Mouse (Mus musculus) retina, postnatal 7 days (tissue): ENCODE measurements at regions not wholly inside any gene's neighbourhood (a gene's known extent, or its start where the extent isn't known, plus 50 kb on each side); places are given as distances from the start of the nearest gene placed in this dataset.
A peak's percentile ranks its signal among the peaks of the same experiment; 100 is the strongest.

Experiments
- DNase-seq: peaks from one replicate; pipeline ENCODE4 v3.0.0-alpha.2; 2012; ENCODE audit warnings: low read depth, low spot score

GRCm38 (mm10) chr13:43852888-43853287 lies 68.3 kb downstream of the Cd83 start:
- no peak for DNase-seq

- DNase-seq: no peak
Measured at GRCm38 (mm10) chr13:43854973-43855372, 70.4 kb downstream of the Cd83 start.

- no peak for DNase-seq
Measured at GRCm38 (mm10) chr13:43860932-43861331, 76.4 kb downstream of the Cd83 start.

- DNase-seq: no peak
Measured at GRCm38 (mm10) chr13:43861424-43861823, 76.8 kb downstream of the Cd83 start.

GRCm38 (mm10) chr13:43862056-43862455 lies 77.5 kb downstream of the Cd83 start:
- DNase-seq: no peak

- no peak for DNase-seq
Measured at GRCm38 (mm10) chr13:43862586-43862985, 78.0 kb downstream of the Cd83 start.

- no peak for DNase-seq
Measured at GRCm38 (mm10) chr13:43863581-43864100, 79.1 kb downstream of the Cd83 start.

GRCm38 (mm10) chr13:43864153-43864861 lies 79.7 kb downstream of the Cd83 start:
- DNase-seq: peak; percentile 93

- DNase-seq: peak; percentile 48
Measured at GRCm38 (mm10) chr13:43865036-43865435, 80.5 kb downstream of the Cd83 start.

- no peak for DNase-seq
Measured at GRCm38 (mm10) chr13:43875895-43876294, 91.3 kb downstream of the Cd83 start.

GRCm38 (mm10) chr13:43887284-43887683 lies 102.7 kb downstream of the Cd83 start:
- DNase-seq: no peak

- DNase-seq: no peak
Measured at GRCm38 (mm10) chr13:43891928-43892327, 107.4 kb downstream of the Cd83 start.

GRCm38 (mm10) chr13:43895990-43896389 lies 111.4 kb downstream of the Cd83 start:
- DNase-seq: no peak

GRCm38 (mm10) chr13:43897046-43897445 lies 112.5 kb downstream of the Cd83 start:
- DNase-seq: no peak

- DNase-seq: no peak
Measured at GRCm38 (mm10) chr13:43898555-43899258, 114.1 kb downstream of the Cd83 start.

- no peak for DNase-seq
Measured at GRCm38 (mm10) chr13:43900115-43900514, 115.5 kb downstream of the Cd83 start.

- DNase-seq: no peak
Measured at GRCm38 (mm10) chr13:43900758-43901157, 116.2 kb downstream of the Cd83 start.

- no peak for DNase-seq
Measured at GRCm38 (mm10) chr13:43903391-43903790, 118.8 kb downstream of the Cd83 start.

- DNase-seq: no peak
Measured at GRCm38 (mm10) chr13:43904291-43904690, 119.7 kb downstream of the Cd83 start.

- no peak for DNase-seq
Measured at GRCm38 (mm10) chr13:43906241-43906640, 121.7 kb downstream of the Cd83 start.

- DNase-seq: no peak
Measured at GRCm38 (mm10) chr13:43907425-43907824, 122.8 kb downstream of the Cd83 start.

- DNase-seq: peak; percentile 46
Measured at GRCm38 (mm10) chr13:43908041-43908644, 123.6 kb downstream of the Cd83 start.
